Mouse (Mus musculus): ENCODE measurements at regions not wholly inside any gene's neighbourhood (a gene's known extent, or its start where the extent isn't known, plus 50 kb on each side); places are given as distances from the start of the nearest gene placed in this dataset.

GRCm38 (mm10) chr10:25001299-25001698 lies 74.0 kb upstream of the Arg1 start:
- TF ChIP-seq POLR2A (IDR thresholded peaks at IDR 0.05; ENCODE audit: insufficient read length, low read depth), result no peak
- no peak for TF ChIP-seq MAX (IDR thresholded peaks at IDR 0.05; ENCODE audit: low read depth)
- no peak for TF ChIP-seq USF1 (IDR thresholded peaks at IDR 0.05; ENCODE audit: low read depth)

Data from myocyte (in vitro differentiated cells).